Mouse (Mus musculus) embryonic facial prominence, embryonic 11.5 days (tissue): ENCODE data around the gene Fam193a. TPM values are rescaled to one million over a fixed set of nuclear protein-coding genes. Genes with fewer than 3 reads are reported as not detected.

Experiments
- ATAC-seq: fragments of 200-750 bp; cut with Nextera tagmentation; replicated peaks from 2 replicates; pipeline ENCODE4 v1.8.0; 2017; ENCODE audit warnings: low read depth; ENCODE audit not compliant: insufficient number of reproducible peaks, low FRiP score, low TSS enrichment
- DNase-seq: peaks from one replicate; pipeline ENCODE4 v3.0.0-alpha.2; 2015; ENCODE audit warnings: low spot score
- H3K27ac ChIP-seq: fragments of 300-500 bp; sonication (generic); replicated peaks from 2 replicates; pipeline ENCODE4 v1.5.1; 2014; ENCODE audit warnings: mild to moderate bottlenecking, low read depth, low read length, control low read depth
- H3K27me3 ChIP-seq: fragments of 300-500 bp; sonication (generic); 2 replicates; pipeline ENCODE4 v1.6.1; 2014; ENCODE audit warnings: mild to moderate bottlenecking, low read length, moderate library complexity, mixed read lengths; ENCODE audit not compliant: control insufficient read depth, insufficient read depth
- H3K36me3 ChIP-seq: fragments of 300-500 bp; sonication (generic); replicated peaks from 2 replicates; pipeline ENCODE4 v1.6.1; 2014; ENCODE audit warnings: low read depth, mild to moderate bottlenecking, low read length, moderate library complexity, mixed read lengths; ENCODE audit not compliant: control insufficient read depth, insufficient read depth
- H3K4me1 ChIP-seq: fragments of 300-500 bp; sonication (generic); 2 replicates; pipeline ENCODE4 v1.6.1; 2014; ENCODE audit warnings: low read length, mixed read lengths; ENCODE audit not compliant: control insufficient read depth, insufficient read depth
- H3K4me2 ChIP-seq: fragments of 300-500 bp; sonication (generic); 2 replicates; pipeline ENCODE4 v1.6.1; 2014; ENCODE audit warnings: low read depth, mild to moderate bottlenecking, control low read depth, low read length, moderate library complexity
- H3K4me3 ChIP-seq: fragments of 300-500 bp; sonication (generic); 2 replicates; pipeline ENCODE4 v1.5.1; 2014; ENCODE audit warnings: low read depth, low read length, control low read depth
- H3K9ac ChIP-seq: fragments of 300-500 bp; sonication (generic); replicated peaks from 2 replicates; pipeline ENCODE4 v1.6.1; 2014; ENCODE audit warnings: mild to moderate bottlenecking, control low read depth, low read length
- H3K9me3 ChIP-seq: fragments of 300-500 bp; sonication (generic); replicated peaks from 2 replicates; pipeline ENCODE4 v1.6.1; 2016; ENCODE audit warnings: mild to moderate bottlenecking, low read length, inconsistent platforms, mixed read lengths; ENCODE audit not compliant: control insufficient read depth
- WGBS: fragments of 180-500 bp; shearing (Covaris S2); extraction: QIAGEN DNeasy Blood & Tissue Kit; methylation state at CpG from one replicate; pipeline ENCODE4 v1.1.7; 2014; 5-methylcytosine and 5-hydroxymethylcytosine counted together
- polyA plus RNA-seq: library from polyadenylated mRNA; unstranded; fragments of >200 nt; fragmentation: Nextera tagmentation; extraction: Ambion mirVana; gene quantifications from 2 replicates; pipeline ENCODE4 v1.2.1, GENCODE M21; 2014

Gene Fam193a
- polyA plus RNA-seq, 1 experiment from 2014 or later = 13.1 TPM

GRCm38 (mm10) chr5:34393251-34393650, 23.5 kb downstream of the Fam193a start:
- no peak overlapping the region for H3K27ac ChIP-seq
- H3K36me3 ChIP-seq = no peaks in the 10 kb centered on the region
- H3K9ac ChIP-seq = no peak overlapping the region
- no peaks in the 10 kb centered on the region for H3K27me3 ChIP-seq
- WGBS = 92% methylated on average over 8 of the region's 8 CpGs
- no peaks in the 10 kb centered on the region for H3K9me3 ChIP-seq
- H3K4me1 ChIP-seq = no peaks in the 10 kb centered on the region
- ATAC-seq = no peak
- no peak overlapping the region for H3K4me3 ChIP-seq
- H3K4me2 ChIP-seq = no peak overlapping the region
- no peak for DNase-seq

DNA sequence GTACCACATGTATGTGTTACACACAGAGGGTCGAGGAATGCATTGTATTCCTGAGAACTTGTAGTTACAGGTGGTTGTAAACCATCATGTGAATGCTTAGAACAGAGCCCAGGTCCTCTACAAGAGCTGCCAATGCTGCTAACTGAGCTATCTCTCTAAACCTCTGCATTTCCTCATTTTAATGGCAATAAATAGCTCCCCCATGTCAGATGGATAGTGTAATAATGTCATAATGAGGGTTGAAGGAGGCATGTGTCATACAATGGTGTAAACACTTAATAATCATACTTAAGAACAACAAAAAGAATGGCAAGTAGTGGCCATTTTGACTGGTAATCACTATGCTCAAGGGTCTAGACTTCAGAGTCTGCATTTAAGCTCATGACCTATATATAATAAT, 25.6 kb downstream of the Fam193a start:
- Histone ChIP-seq H3K4me1 (no peaks in the 10 kb centered on the region), H3K27ac (no peak overlapping the region), H3K9me3 (no peaks in the 10 kb centered on the region), H3K4me3 (no peak overlapping the region), H3K4me2 (no peak overlapping the region), H3K27me3 (no peaks in the 10 kb centered on the region), H3K9ac (no peak overlapping the region), H3K36me3 (no peaks in the 10 kb centered on the region)
- DNase-seq = no peak
- WGBS = 93% methylated on average over 1 of the region's 1 CpGs
- ATAC-seq = no peak

GRCm38 (mm10) chr5:34395850-34396540, 26.3 kb downstream of the Fam193a start:
- H3K4me1 ChIP-seq = no peaks in the 10 kb centered on the region
- no peaks in the 10 kb centered on the region for H3K9me3 ChIP-seq
- 91% methylated on average over 2 of the region's 2 CpGs for WGBS
- no peaks in the 10 kb centered on the region for H3K36me3 ChIP-seq
- DNase-seq = no peak
- H3K4me3 ChIP-seq = no peak overlapping the region
- H3K27me3 ChIP-seq = no peaks in the 10 kb centered on the region
- no peak overlapping the region for H3K27ac ChIP-seq
- H3K4me2 ChIP-seq = no peak overlapping the region
- no peak overlapping the region for H3K9ac ChIP-seq
- no peak for ATAC-seq

DNA sequence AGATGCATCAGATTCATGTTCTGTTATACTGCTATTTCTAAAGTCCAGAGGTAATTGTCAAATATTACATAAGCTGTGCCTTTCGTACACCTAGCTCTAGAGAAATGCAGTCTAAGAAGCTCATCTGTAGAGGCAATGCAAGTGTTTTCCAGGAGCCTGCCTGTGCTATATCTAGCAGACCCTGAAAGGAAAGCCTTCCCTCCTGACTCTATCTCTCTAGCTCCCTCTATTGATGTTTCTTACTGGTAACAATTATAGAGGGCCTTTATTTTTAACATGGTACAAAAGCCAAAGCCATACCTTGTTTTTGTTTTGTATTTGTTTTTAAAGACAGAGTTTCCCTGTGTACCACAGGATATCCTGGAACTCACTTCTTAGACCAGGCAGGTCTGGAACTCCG, 28.1 kb downstream of the Fam193a start:
- no peak for DNase-seq
- no peak for ATAC-seq

DNA sequence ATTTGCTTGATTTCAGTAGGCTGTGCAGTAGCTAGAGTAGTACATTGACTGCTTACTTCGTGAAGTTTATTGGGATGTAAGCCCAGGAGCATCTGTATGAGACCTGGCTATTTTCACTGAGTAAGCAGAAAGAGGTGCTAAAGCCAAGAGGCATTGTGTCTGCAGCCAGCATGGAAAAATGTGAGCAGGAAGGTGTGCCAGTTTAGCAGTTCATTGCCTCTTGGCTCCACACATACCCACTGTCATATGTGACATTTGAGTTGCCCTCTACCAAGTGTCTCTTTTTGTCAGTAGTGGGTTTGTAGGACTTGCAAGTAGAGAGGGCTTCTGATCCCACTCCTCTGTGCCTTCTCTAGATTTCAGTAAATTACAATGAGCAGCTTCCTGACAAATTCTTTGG, 28.6 kb downstream of the Fam193a start:
- Histone ChIP-seq H3K9me3 (no peaks in the 10 kb centered on the region), H3K27ac (no peak overlapping the region), H3K4me3 (no peak overlapping the region), H3K36me3 (no peaks in the 10 kb centered on the region), H3K4me1 (no peaks in the 10 kb centered on the region), H3K9ac (no peak overlapping the region), H3K27me3 (no peaks in the 10 kb centered on the region), H3K4me2 (no peak overlapping the region)
- DNase-seq (no peak), ATAC-seq (no peak)
- 58% methylated on average over 1 of the region's 1 CpGs for WGBS

More for the DNA sequence above, 28.1 kb downstream of the Fam193a start:
- Histone ChIP-seq H3K9me3 (no peaks in the 10 kb centered on the region), H3K9ac (no peak overlapping the region), H3K4me1 (no peaks in the 10 kb centered on the region), H3K4me2 (no peak overlapping the region), H3K4me3 (no peak overlapping the region), H3K27me3 (no peaks in the 10 kb centered on the region), H3K36me3 (no peaks in the 10 kb centered on the region), H3K27ac (no peak overlapping the region)
- WGBS = 89% methylated on average over 2 of the region's 2 CpGs

- DNase-seq = no peak
- Histone ChIP-seq H3K36me3 (no peaks in the 10 kb centered on the region), H3K9ac (no peak overlapping the region), H3K4me3 (no peak overlapping the region), H3K27ac (no peak overlapping the region), H3K4me2 (no peak overlapping the region), H3K9me3 (no peaks in the 10 kb centered on the region), H3K4me1 (no peaks in the 10 kb centered on the region), H3K27me3 (no peaks in the 10 kb centered on the region)
- 80% methylated on average over 6 of the region's 6 CpGs for WGBS
- no peak for ATAC-seq
Measured at GRCm38 (mm10) chr5:34407366-34407918, 37.7 kb downstream of the Fam193a start.

DNA sequence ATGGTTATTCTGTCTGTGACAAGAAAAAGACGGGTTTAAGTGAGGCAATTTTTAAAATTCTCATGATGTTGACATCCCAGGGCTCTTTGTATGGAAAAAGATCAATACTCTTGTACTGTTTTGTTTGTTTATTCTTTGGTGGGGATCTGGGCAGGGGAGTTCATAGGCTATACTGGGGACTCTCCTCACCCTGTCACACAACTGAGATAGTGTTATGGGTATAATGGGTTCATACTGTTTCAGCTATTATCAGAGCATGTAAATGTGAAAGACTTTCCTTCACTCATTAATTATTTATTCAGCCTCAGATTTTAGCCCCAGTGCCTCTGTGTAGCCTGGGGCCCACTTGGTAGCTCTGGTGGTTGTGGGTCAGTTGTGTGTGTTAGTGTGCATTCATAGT, 39.3 kb downstream of the Fam193a start:
- no peaks in the 10 kb centered on the region for H3K36me3 ChIP-seq
- no peak overlapping the region for H3K4me3 ChIP-seq
- no peak overlapping the region for H3K4me2 ChIP-seq
- no peak overlapping the region for H3K9ac ChIP-seq
- no peaks in the 10 kb centered on the region for H3K9me3 ChIP-seq
- DNase-seq (no peak), ATAC-seq (no peak)
- H3K27ac ChIP-seq = no peak overlapping the region
- no peaks in the 10 kb centered on the region for H3K4me1 ChIP-seq
- no peaks in the 10 kb centered on the region for H3K27me3 ChIP-seq
- 86% methylated on average over 1 of the region's 1 CpGs for WGBS

GRCm38 (mm10) chr5:34410819-34411218, 41.1 kb downstream of the Fam193a start:
- Histone ChIP-seq H3K4me1 (no peaks in the 10 kb centered on the region), H3K27me3 (no peaks in the 10 kb centered on the region), H3K9ac (no peak overlapping the region), H3K27ac (no peak overlapping the region), H3K36me3 (no peaks in the 10 kb centered on the region; the same call in 1 of the 2 replicates), H3K4me2 (no peak overlapping the region), H3K4me3 (no peak overlapping the region), H3K9me3 (no peaks in the 10 kb centered on the region)
- DNase-seq (no peak), ATAC-seq (no peak)
- 91% methylated on average over 4 of the region's 4 CpGs for WGBS
